ENCODE assay signal across 11 mouse cellular contexts in the genomic region with DNA sequence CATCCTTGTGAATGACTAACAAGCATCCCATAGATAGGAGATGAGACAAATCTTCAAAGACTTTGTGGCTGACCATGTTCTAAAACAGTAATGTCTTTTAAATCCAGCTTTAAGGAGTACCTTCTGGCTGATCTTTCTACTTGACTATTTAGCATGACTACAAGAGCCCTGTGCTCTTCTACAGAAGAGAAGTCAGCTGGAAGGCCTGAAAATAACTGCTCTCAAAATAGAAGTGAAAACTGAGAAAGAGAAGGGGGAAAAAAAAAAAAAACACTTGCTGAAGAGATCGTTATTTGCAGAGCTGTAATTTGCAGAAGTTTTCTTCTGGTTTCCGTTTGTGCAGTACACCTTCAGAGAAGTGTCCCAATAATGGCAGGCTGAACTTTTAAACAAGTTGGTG.
"Had no signal": no experiment of that assay in that cellular context is flagged by ENCODE, and none has a peak within 500 bp of the region (broad histone marks: within the 10 kb centered on the region; RNA-seq: fewer than 3 reads in every experiment).

No protein-coding gene starts in this region.

- H3K4me1 ChIP-seq: midbrain, embryonic 13.5 days; neural tube, embryonic 15.5 days had no signal

- H3K36me3 ChIP-seq: limb, embryonic 13.5 days; midbrain, embryonic 13.5 days; neural tube, embryonic 15.5 days had no signal

- H3K27me3 ChIP-seq: limb, embryonic 13.5 days; midbrain, embryonic 13.5 days; neural tube, embryonic 15.5 days had no signal

- H3K9ac ChIP-seq: limb, embryonic 13.5 days; liver, embryonic 14.5 days; midbrain, embryonic 13.5 days; neural tube, embryonic 15.5 days had no signal

- H3K4me3 ChIP-seq: limb, embryonic 13.5 days; midbrain, embryonic 13.5 days; neural tube, embryonic 15.5 days had no signal

- H3K9me3 ChIP-seq: limb, embryonic 13.5 days; midbrain, embryonic 13.5 days; neural tube, embryonic 15.5 days had no signal

- H3K4me2 ChIP-seq: midbrain, embryonic 13.5 days; neural tube, embryonic 15.5 days had no signal

- H3K27ac ChIP-seq: liver, embryonic 14.5 days; midbrain, embryonic 13.5 days; neural tube, embryonic 15.5 days had no signal

- ATAC-seq: intestine, postnatal 0 days; midbrain, embryonic 13.5 days had no signal

- DNase-seq: kidney, adult 8-10 months; kidney, postnatal 25 days; layer of hippocampus, adult 9-11 months; layer of hippocampus, postnatal 36 days; lung, adult 18-20 months; thymus, postnatal 4 days had no signal
